Comparison of ENCODE assay signal across 9 mouse cellular contexts in the genomic region with DNA sequence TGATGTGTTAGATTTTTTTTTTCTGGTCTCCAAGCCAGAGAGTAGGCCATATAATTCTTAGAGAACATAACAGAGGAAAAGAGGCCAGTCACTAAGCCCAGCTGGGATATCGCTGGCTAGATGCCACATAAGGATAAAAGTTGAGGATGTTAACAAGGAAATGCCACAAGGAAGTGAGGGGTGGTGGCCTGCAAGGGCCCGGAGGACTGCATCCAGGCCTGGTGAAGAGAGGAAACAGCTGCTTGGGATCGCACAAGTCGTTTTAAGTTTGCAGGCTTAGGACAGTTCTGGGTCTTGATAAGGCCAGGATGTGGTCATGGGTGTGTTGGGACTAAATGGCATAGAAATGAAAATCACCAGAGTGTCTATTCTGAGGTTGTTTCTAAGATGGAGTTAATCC.
DNase-seq lines count a peak whose midpoint lies in the region; ATAC-seq and TF ChIP-seq lines count a peak whose summit lies in the region.
"Had no signal": no experiment of that assay in that cellular context is flagged by ENCODE, and none has a peak within 500 bp of the region (broad histone marks: within the 10 kb centered on the region; RNA-seq: fewer than 3 reads in every experiment).

No protein-coding gene starts in this region.

- H3K9me3 ChIP-seq in neural tube, embryonic 13.5 days, result no peaks in the 10 kb centered on the region
- no peaks in the 10 kb centered on the region for H3K9me3 ChIP-seq in heart, embryonic 15.5 days (replicated peaks)
- no peaks in the 10 kb centered on the region for H3K9me3 ChIP-seq in limb, embryonic 14.5 days (ENCODE audit: control insufficient read depth, low read length)
- no peaks in the 10 kb centered on the region for H3K9me3 ChIP-seq in stomach, embryonic 15.5 days
- H3K9me3 ChIP-seq: megakaryocyte, embryonic 14.5 days had no signal

- TF ChIP-seq POLR2A in limb, embryonic 14.5 days (IDR thresholded peaks at IDR 0.05; ENCODE audit: borderline replicate concordance, extremely low read depth, insufficient read depth, insufficient read length), result no peak
- TF ChIP-seq POLR2A in cerebellum, adult 2 months (IDR thresholded peaks at IDR 0.05; ENCODE audit: borderline replicate concordance, insufficient read depth, low read length), result no peak

- H3K27me3 ChIP-seq in neural tube, embryonic 13.5 days, result no peaks in the 10 kb centered on the region
- H3K27me3 ChIP-seq in heart, embryonic 15.5 days, result no peaks in the 10 kb centered on the region
- no peaks in the 10 kb centered on the region for H3K27me3 ChIP-seq in limb, embryonic 14.5 days (ENCODE audit: control insufficient read depth, insufficient read depth, low read length)
- no peaks in the 10 kb centered on the region for H3K27me3 ChIP-seq in stomach, embryonic 15.5 days (replicated peaks)
- no peaks in the 10 kb centered on the region for H3K27me3 ChIP-seq in cerebellum, adult 2 months (ENCODE audit: control insufficient read depth, insufficient read depth, low read length)
- H3K27me3 ChIP-seq: megakaryocyte, embryonic 14.5 days had no signal

- ATAC-seq in neural tube, embryonic 13.5 days (ENCODE audit: low read depth), result no peak
- 0 out of 2 replicates have a peak, but pooled peaks have one; percentile 62 for ATAC-seq in heart, embryonic 15.5 days (replicated peaks; ENCODE audit: insufficient number of reproducible peaks, insufficient read depth, low FRiP score, low read depth)
- no peak for ATAC-seq in limb, embryonic 14.5 days (ENCODE audit: low FRiP score, low read depth)
- ATAC-seq in stomach, embryonic 15.5 days (ENCODE audit: insufficient read depth, low FRiP score, low read depth), result peak; percentile 65; the same call in 1 of the 2 replicates

- TF ChIP-seq CTCF in cerebellum, adult 2 months (IDR thresholded peaks at IDR 0.05; ENCODE audit: borderline replicate concordance, insufficient read depth, low read depth, low read length), result no peak

- H3K36me3 ChIP-seq in neural tube, embryonic 13.5 days, result no peaks in the 10 kb centered on the region
- no peaks in the 10 kb centered on the region for H3K36me3 ChIP-seq in heart, embryonic 15.5 days
- H3K36me3 ChIP-seq in limb, embryonic 14.5 days (ENCODE audit: control insufficient read depth, insufficient read depth, low read length), result no peaks in the 10 kb centered on the region
- H3K36me3 ChIP-seq in stomach, embryonic 15.5 days, result no peaks in the 10 kb centered on the region

- H3K9ac ChIP-seq in neural tube, embryonic 13.5 days, result no peak overlapping the region
- H3K9ac ChIP-seq in heart, embryonic 15.5 days, result no peak overlapping the region
- no peak overlapping the region for H3K9ac ChIP-seq in limb, embryonic 14.5 days (ENCODE audit: low read depth, low read length, severe bottlenecking)
- no peak overlapping the region for H3K9ac ChIP-seq in stomach, embryonic 15.5 days

- H3K4me1 ChIP-seq in neural tube, embryonic 13.5 days (replicated peaks), result peaks cover 15% of the 10 kb centered on the region
- peaks cover 10% of the 10 kb centered on the region; the same call in 1 of the 2 replicates for H3K4me1 ChIP-seq in heart, embryonic 15.5 days (replicated peaks)
- peaks cover 27% of the 10 kb centered on the region for H3K4me1 ChIP-seq in limb, embryonic 14.5 days (ENCODE audit: control insufficient read depth, insufficient read depth, low read length)
- no peaks in the 10 kb centered on the region; the same call in 1 of the 2 replicates for H3K4me1 ChIP-seq in stomach, embryonic 15.5 days
- no peaks in the 10 kb centered on the region for H3K4me1 ChIP-seq in cerebellum, adult 2 months (ENCODE audit: control insufficient read depth, insufficient read depth, low read length)

- 0 out of 2 replicates have a peak overlapping the region, but pooled peaks have one; percentile 5 for H3K27ac ChIP-seq in neural tube, embryonic 13.5 days (replicated peaks)
- 0 out of 2 replicates have a peak overlapping the region, but pooled peaks have one; percentile 32 for H3K27ac ChIP-seq in heart, embryonic 15.5 days
- peak overlapping the region; percentile 21; the same call in 1 of the 2 replicates for H3K27ac ChIP-seq in limb, embryonic 14.5 days (replicated peaks; ENCODE audit: low read depth, low read length)
- peak overlapping the region; percentile 48; the same call in 1 of the 2 replicates for H3K27ac ChIP-seq in stomach, embryonic 15.5 days
- H3K27ac ChIP-seq in cerebellum, adult 2 months (ENCODE audit: insufficient read depth, low read length), result no peak overlapping the region

- WGBS in neural tube, embryonic 13.5 days, result 88% methylated on average over 4 of the region's 4 CpGs
- 42% methylated on average over 4 of the region's 4 CpGs for WGBS in heart, embryonic 15.5 days
- WGBS in limb, embryonic 14.5 days, result 50% methylated on average over 4 of the region's 4 CpGs
- WGBS in stomach, embryonic 15.5 days, result 40% methylated on average over 4 of the region's 4 CpGs
- WGBS in cerebellum, adult 2 months, result 75% methylated on average over 4 of the region's 4 CpGs

- no peak overlapping the region for H3K4me2 ChIP-seq in neural tube, embryonic 13.5 days
- H3K4me2 ChIP-seq in heart, embryonic 15.5 days, result no peak overlapping the region
- H3K4me2 ChIP-seq in limb, embryonic 14.5 days (replicated peaks; ENCODE audit: low read depth, low read length, severe bottlenecking), result no peak overlapping the region
- H3K4me2 ChIP-seq in stomach, embryonic 15.5 days, result no peak overlapping the region

- DNase-seq in neural tube, embryonic 10.5 days (ENCODE audit: extremely low spot score, low spot score), result no peak
- DNase-seq in limb, embryonic 14.5 days (ENCODE audit: low spot score), result peak; percentile 15
- DNase-seq in cerebellum, adult 9-11 months, result no peak
- no peak for DNase-seq in layer of hippocampus, adult 9-10 months (ENCODE audit: low spot score)
- no peak for DNase-seq in cerebellum, adult 2 months

- H3K4me3 ChIP-seq in neural tube, embryonic 13.5 days, result no peak overlapping the region
- H3K4me3 ChIP-seq in heart, embryonic 15.5 days, result no peak overlapping the region
- no peak overlapping the region for H3K4me3 ChIP-seq in limb, embryonic 14.5 days (replicated peaks; ENCODE audit: low read length)
- H3K4me3 ChIP-seq in stomach, embryonic 15.5 days (replicated peaks), result no peak overlapping the region
- H3K4me3 ChIP-seq in cerebellum, adult 2 months (replicated peaks; ENCODE audit: insufficient read depth, low read depth, low read length), result no peak overlapping the region
- H3K4me3 ChIP-seq: megakaryocyte, embryonic 14.5 days had no signal

Comparison
In these comparisons a context has a peak if more than half of its experiments do, and no peak if none do; other contexts are left out.
1. ATAC-seq: peak in heart, embryonic 15.5 days (single experiment) and stomach, embryonic 15.5 days (single experiment); none in neural tube, embryonic 13.5 days (single experiment) and limb, embryonic 14.5 days (single experiment).